Mouse (Mus musculus): ENCODE results near the gene Smim26.

DNA sequence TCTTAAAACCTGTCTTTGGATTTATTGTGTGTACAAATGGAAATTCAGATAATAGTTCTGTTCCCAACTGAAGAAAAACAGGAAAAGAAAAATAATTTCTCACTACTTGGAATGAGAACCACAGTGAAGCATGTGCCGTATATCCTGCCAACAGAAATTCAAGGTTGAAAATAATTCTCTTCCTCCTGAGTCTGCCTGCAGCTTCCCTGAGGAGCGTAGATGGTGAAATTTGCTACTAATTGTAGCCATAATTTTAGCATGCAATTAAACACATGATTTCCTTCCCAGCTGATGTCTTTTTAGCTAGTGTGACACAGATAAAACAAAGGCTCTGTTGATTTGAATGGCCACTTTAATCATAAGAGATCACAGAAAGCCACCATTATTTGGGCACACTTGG lies 40.9 kb downstream of the Smim26 start:
- no peak for TF ChIP-seq POLR2A (IDR thresholded peaks at IDR 0.05; ENCODE audit: low read depth, low read length)
- no peak for TF ChIP-seq CTCF (IDR thresholded peaks at IDR 0.05; ENCODE audit: borderline replicate concordance, insufficient read depth, low read length)
